Mouse (Mus musculus) testis, adult 2 months (tissue): ENCODE measurements around the gene Sds.

Experiments
- CTCF ChIP-seq: fragments of 200-500 bp; IDR thresholded peaks from 2 replicates; pipeline ENCODE4 v1.5.1; 2012; ENCODE audit warnings: low read depth, mild to moderate bottlenecking, inconsistent platforms, low read length, moderate library complexity; ENCODE audit not compliant: control insufficient read depth, insufficient read depth, insufficient replicate concordance
- POLR2A ChIP-seq: fragments of 200-500 bp; IDR thresholded peaks from 2 replicates; pipeline ENCODE4 v1.6.1; 2012; ENCODE audit warnings: low read depth, mild to moderate bottlenecking, inconsistent platforms, low read length, moderate library complexity; ENCODE audit not compliant: control insufficient read depth

DNA sequence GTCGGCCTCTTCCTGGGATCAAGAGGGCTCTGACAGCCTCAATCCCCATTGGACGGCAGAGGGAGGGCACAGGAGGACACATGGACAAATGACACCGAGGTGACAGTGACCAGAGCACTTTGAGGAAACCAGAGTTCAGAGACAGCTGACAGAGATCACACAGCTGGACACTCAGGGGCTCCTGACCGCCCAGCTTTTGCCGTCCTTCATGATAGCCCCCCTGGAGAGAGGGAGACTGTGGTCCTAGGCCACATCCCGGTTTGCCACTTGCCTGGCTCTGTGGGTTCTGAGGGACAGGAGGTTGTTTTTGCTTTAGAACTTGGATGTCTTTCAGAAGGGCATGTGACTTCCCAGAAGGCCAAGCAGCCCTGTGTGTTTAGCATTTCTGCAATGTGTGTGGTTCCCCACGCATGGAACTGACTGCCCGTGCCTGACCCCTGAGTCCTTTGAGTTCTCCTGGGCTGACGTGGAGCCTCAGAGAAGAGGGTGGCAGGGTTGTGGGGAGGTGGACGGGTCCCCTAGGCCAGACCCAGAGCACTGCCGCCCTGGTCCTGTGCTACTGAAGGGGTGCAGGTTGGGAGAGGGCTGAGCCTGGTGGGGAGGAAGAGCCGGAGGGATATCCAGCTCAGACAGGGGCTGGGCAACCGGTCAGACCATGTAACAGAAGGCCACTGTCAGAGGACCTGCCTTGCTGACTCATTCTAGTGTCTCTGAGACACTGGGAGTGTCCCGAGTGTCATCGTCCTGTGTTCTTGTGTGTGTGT, 40.1 kb downstream of the Sds start:
- no peak for TF ChIP-seq POLR2A
- TF ChIP-seq CTCF = no peak
